Mouse (Mus musculus) thymus, adult 2 months (tissue): ENCODE measurements around the gene Sfxn1.

ENCODE experiments used
- CTCF ChIP-seq: fragments of 200-500 bp; IDR thresholded peaks from 2 replicates; pipeline ENCODE4 v1.5.1; 2012; ENCODE audit warnings: mild to moderate bottlenecking, control low read depth, low read length, moderate library complexity, borderline replicate concordance; ENCODE audit not compliant: control insufficient read depth, poor library complexity, insufficient read depth; ENCODE audit errors: extremely low read depth
- POLR2A ChIP-seq: fragments of 200-500 bp; IDR thresholded peaks from 2 replicates; pipeline ENCODE4 v1.6.1; 2012; ENCODE audit warnings: mild to moderate bottlenecking, low read length, control low read depth, moderate library complexity; ENCODE audit not compliant: control insufficient read depth, poor library complexity, insufficient read depth; ENCODE audit errors: extremely low read depth

GRCm38 (mm10) chr13:54048679-54049352 lies 22.9 kb upstream of the Sfxn1 start:
- no peak for TF ChIP-seq POLR2A
- TF ChIP-seq CTCF: no peak
